Comparison of ENCODE assay signal across 9 mouse cellular contexts in the genomic region with DNA sequence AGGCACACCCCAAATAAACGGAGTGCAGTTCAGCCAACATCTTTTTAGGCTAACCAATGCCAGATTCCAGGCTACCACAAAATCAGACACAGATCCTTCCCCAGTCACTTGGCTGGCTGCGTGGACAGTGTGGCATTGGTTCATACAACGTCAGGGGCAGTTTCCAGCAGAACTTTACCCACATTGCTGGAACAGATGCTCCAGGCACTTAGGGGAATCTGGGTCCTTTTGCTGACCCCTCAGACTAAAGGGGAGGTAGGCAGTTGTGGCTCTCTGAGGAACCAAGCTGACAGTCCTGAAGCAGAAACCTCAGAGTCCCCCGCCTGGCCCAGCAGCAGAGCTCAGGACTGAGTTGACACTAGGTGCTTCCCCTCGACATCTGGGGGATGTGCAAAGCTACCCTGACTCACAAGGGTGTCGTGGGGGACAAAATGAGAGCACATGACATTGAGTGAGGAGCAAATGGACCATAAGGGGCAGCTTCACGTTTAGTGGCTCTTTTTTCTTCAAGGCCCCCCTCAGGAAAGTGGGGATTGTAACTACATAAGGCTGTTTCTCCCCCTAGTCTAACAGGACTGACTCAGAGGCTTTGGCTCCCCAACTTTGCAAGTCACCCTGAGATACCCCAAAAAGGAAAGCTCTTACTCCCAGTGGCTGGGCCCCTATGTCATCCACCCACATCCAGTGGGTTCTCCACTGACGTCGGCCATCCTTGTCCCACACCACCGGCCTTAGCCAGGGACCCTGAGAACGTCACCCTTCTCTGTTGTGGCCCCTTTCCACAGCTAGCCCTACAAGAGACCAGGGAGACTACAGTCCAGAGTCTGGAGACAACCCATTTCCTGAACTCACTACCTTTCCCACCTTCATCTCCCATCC. TPM values are rescaled to one million over a fixed set of nuclear protein-coding genes. Genes with fewer than 3 reads are reported as not detected.
DNase-seq lines count a peak whose midpoint lies in the region; ATAC-seq and TF ChIP-seq lines count a peak whose summit lies in the region.
"Had no signal": no experiment of that assay in that cellular context is flagged by ENCODE, and none has a peak within 500 bp of the region (broad histone marks: within the 10 kb centered on the region; RNA-seq: fewer than 3 reads in every experiment).

No protein-coding gene starts in this region.

- ATAC-seq in hindbrain, embryonic 13.5 days (ENCODE audit: low FRiP score): no peak
- no peak for ATAC-seq in liver, embryonic 11.5 days (replicated peaks; ENCODE audit: low FRiP score)
- no peak for ATAC-seq in granulocyte monocyte progenitor cell, adult 5-6 weeks (replicated peaks; ENCODE audit: poor library complexity, severe bottlenecking)

- no peak overlapping the region for H3K4me2 ChIP-seq in hindbrain, embryonic 13.5 days
- peak overlapping the region; percentile 92 for H3K4me2 ChIP-seq in liver, embryonic 11.5 days

- DNase-seq in hindbrain, embryonic 10.5 days (ENCODE audit: low spot score): no peak
- DNase-seq in 3T3-L1 (ENCODE audit: low read depth, low spot score): peak; percentile 30
- DNase-seq in liver, embryonic 11.5 days (ENCODE audit: low spot score): no peak
- no peak for DNase-seq in adrenal gland, postnatal 10 days
- no peak for DNase-seq in cerebellum, postnatal 36 days
- DNase-seq: thymus, postnatal 25 days had no signal

- 79% methylated on average over 11 of the region's 11 CpGs for WGBS in hindbrain, embryonic 10.5 days
- WGBS in hindbrain, embryonic 13.5 days: 78% methylated on average over 11 of the region's 11 CpGs
- 50% methylated on average over 11 of the region's 11 CpGs for WGBS in bone marrow, adult 2 months
- WGBS in liver, embryonic 11.5 days: 68% methylated on average over 11 of the region's 11 CpGs

- peak overlapping the region; percentile 66; the same call in 1 of the 2 replicates for H3K4me3 ChIP-seq in hindbrain, embryonic 10.5 days
- H3K4me3 ChIP-seq in hindbrain, embryonic 13.5 days: no peak overlapping the region
- peak overlapping the region; percentile 38 for H3K4me3 ChIP-seq in bone marrow, adult 2 months (replicated peaks; ENCODE audit: control insufficient read depth, low read depth, low read length)
- peak overlapping the region; percentile 68 for H3K4me3 ChIP-seq in liver, embryonic 11.5 days (ENCODE audit: low read depth, low read length)

- H3K4me1 ChIP-seq in hindbrain, embryonic 10.5 days (replicated peaks): peaks cover 20% of the 10 kb centered on the region
- peaks cover 7% of the 10 kb centered on the region for H3K4me1 ChIP-seq in hindbrain, embryonic 13.5 days (replicated peaks)
- H3K4me1 ChIP-seq in bone marrow, adult 2 months (ENCODE audit: control insufficient read depth, insufficient read depth, low read length): peaks cover 6% of the 10 kb centered on the region
- H3K4me1 ChIP-seq in liver, embryonic 11.5 days (replicated peaks; ENCODE audit: control insufficient read depth, insufficient read depth, low read length): peaks cover 15% of the 10 kb centered on the region

- H3K27me3 ChIP-seq in hindbrain, embryonic 10.5 days (ENCODE audit: insufficient read depth, poor library complexity, severe bottlenecking): peaks cover 37% of the 10 kb centered on the region
- H3K27me3 ChIP-seq in hindbrain, embryonic 13.5 days: peaks cover 30% of the 10 kb centered on the region
- H3K27me3 ChIP-seq in liver, embryonic 11.5 days (replicated peaks; ENCODE audit: control insufficient read depth, insufficient read depth, low read length): no peaks in the 10 kb centered on the region

- H3K9me3 ChIP-seq in hindbrain, embryonic 10.5 days: no peaks in the 10 kb centered on the region
- H3K9me3 ChIP-seq in hindbrain, embryonic 13.5 days: no peaks in the 10 kb centered on the region
- H3K9me3 ChIP-seq in liver, embryonic 11.5 days (ENCODE audit: control insufficient read depth, low read length): no peaks in the 10 kb centered on the region

- no peak overlapping the region for H3K27ac ChIP-seq in hindbrain, embryonic 10.5 days
- H3K27ac ChIP-seq in hindbrain, embryonic 13.5 days: no peak overlapping the region
- peak overlapping the region; percentile 19; the same call in 1 of the 2 replicates for H3K27ac ChIP-seq in bone marrow, adult 2 months (ENCODE audit: control insufficient read depth, insufficient read depth, low read depth, low read length, poor library complexity)
- no peak overlapping the region for H3K27ac ChIP-seq in liver, embryonic 11.5 days (ENCODE audit: low read depth, low read length)

- H3K9ac ChIP-seq in hindbrain, embryonic 13.5 days: no peak overlapping the region
- H3K9ac ChIP-seq in liver, embryonic 11.5 days (ENCODE audit: low read depth, low read length): peak overlapping the region; percentile 25; the same call in 1 of the 2 replicates

- no peak for TF ChIP-seq CTCF in bone marrow, adult 2 months (IDR thresholded peaks at IDR 0.05; ENCODE audit: control insufficient read depth, insufficient read depth, low read length)

- no peak for TF ChIP-seq POLR2A in bone marrow, adult 2 months (IDR thresholded peaks at IDR 0.05; ENCODE audit: borderline replicate concordance, control insufficient read depth, low read depth, low read length)

- no peaks in the 10 kb centered on the region for H3K36me3 ChIP-seq in hindbrain, embryonic 10.5 days
- no peaks in the 10 kb centered on the region for H3K36me3 ChIP-seq in hindbrain, embryonic 13.5 days
- H3K36me3 ChIP-seq in liver, embryonic 11.5 days (ENCODE audit: control insufficient read depth, insufficient read depth, low read length): no peaks in the 10 kb centered on the region

RNA-seq across cellular contexts. Expression of gene Traf5, which starts 1.4 kb away (rescaled TPM):
- polyA plus RNA-seq in hindbrain, embryonic 10.5 days (2016; fragmentation: Nextera tagmentation; extraction: Ambion mirVana): 2.4 and 5.6 TPM in 2 replicates
- polyA plus RNA-seq in hindbrain, embryonic 13.5 days (2015; fragmentation: Nextera tagmentation; extraction: Ambion mirVana): 2.3 and 2.6 TPM in 2 replicates
- 12.7 and 35.4 TPM in 2 replicates for polyA plus RNA-seq in bone marrow, adult 2 months (2011; ENCODE audit: insufficient read depth, insufficient read length, low replicate concordance, missing spikeins)
- polyA plus RNA-seq in liver, embryonic 11.5 days (2014; fragmentation: Nextera tagmentation; extraction: Ambion mirVana): 10.6 and 15.5 TPM in 2 replicates
- 10 to 100 TPM in 1 of 2 experiments, 1 to 10 TPM in 1; 8.4 to 10.6 TPM for total RNA-seq in adrenal gland, postnatal 10 days (2021)
- total RNA-seq in granulocyte monocyte progenitor cell, adult 5-6 weeks (2014; fragmentation: Nextera tagmentation): 4.8 and 6.2 TPM in 2 replicates
- 2.7 and 4.9 TPM in 2 replicates for total RNA-seq in granulocyte monocyte progenitor cell, adult 5-6 weeks (2017)

RNA-seq across cellular contexts. Expression of gene Rcor3, which starts 46.9 kb away (rescaled TPM):
- 14.3 and 15.1 TPM in 2 replicates for polyA plus RNA-seq in hindbrain, embryonic 10.5 days (2016; fragmentation: Nextera tagmentation; extraction: Ambion mirVana)
- 29.5 and 32.9 TPM in 2 replicates for polyA plus RNA-seq in hindbrain, embryonic 13.5 days (2015; fragmentation: Nextera tagmentation; extraction: Ambion mirVana)
- 8.3 and 20.0 TPM in 2 replicates for polyA plus RNA-seq in bone marrow, adult 2 months (2011; ENCODE audit: insufficient read depth, insufficient read length, low replicate concordance, missing spikeins)
- polyA plus RNA-seq in liver, embryonic 11.5 days (2014; fragmentation: Nextera tagmentation; extraction: Ambion mirVana): 14.8 and 15.0 TPM in 2 replicates
- 10 to 100 TPM; 28.8 to 42.4 TPM for total RNA-seq in adrenal gland, postnatal 10 days (2021)
- 17.0 and 21.9 TPM in 2 replicates for total RNA-seq in granulocyte monocyte progenitor cell, adult 5-6 weeks (2014; fragmentation: Nextera tagmentation)
- total RNA-seq in granulocyte monocyte progenitor cell, adult 5-6 weeks (2017): 10.0 and 12.5 TPM in 2 replicates
